In genomic region chr11:53900991-53901390, GRCm38 (mm10) we compare ENCODE assay signal across 26 mouse cellular contexts. TPM values are rescaled to one million over a fixed set of nuclear protein-coding genes. Genes with fewer than 3 reads are reported as not detected.
"Had no signal": no experiment of that assay in that cellular context is flagged by ENCODE, and none has a peak within 500 bp of the region (broad histone marks: within the 10 kb centered on the region; RNA-seq: fewer than 3 reads in every experiment).

No protein-coding gene starts in this region.

- DNase-seq: gastrocnemius, adult 2 months; gastrocnemius, postnatal 14 days; gastrocnemius, postnatal 36 days; heart, adult 2 months; heart, postnatal 14 days; heart, postnatal 36 days; kidney, adult 18-20 months; kidney, adult 8-10 months; kidney, postnatal 10 days; kidney, postnatal 25 days; kidney, postnatal 4 days; liver; liver, embryonic 13.5 days had no signal

- H3K9ac ChIP-seq: heart, embryonic 13.5 days; heart, embryonic 15.5 days; hindbrain, embryonic 13.5 days; hindbrain, embryonic 15.5 days; limb, embryonic 12.5 days; liver, embryonic 13.5 days; liver, embryonic 15.5 days had no signal

- H3K4me2 ChIP-seq: heart, embryonic 11.5 days; heart, embryonic 13.5 days; heart, embryonic 15.5 days; hindbrain, embryonic 13.5 days; hindbrain, embryonic 15.5 days; limb, embryonic 12.5 days; liver, embryonic 11.5 days; liver, embryonic 13.5 days; liver, embryonic 15.5 days had no signal

- H3K36me3 ChIP-seq: heart, embryonic 13.5 days; heart, embryonic 15.5 days; hindbrain, embryonic 13.5 days; hindbrain, embryonic 15.5 days; limb, embryonic 10.5 days; limb, embryonic 12.5 days; liver, embryonic 13.5 days; liver, embryonic 15.5 days had no signal

- H3K27ac ChIP-seq: gastrocnemius, adult 2 months; heart, adult 2 months; heart, embryonic 13.5 days; heart, embryonic 15.5 days; hindbrain, embryonic 13.5 days; hindbrain, embryonic 15.5 days; hindbrain, postnatal 0 days; layer of hippocampus, adult 2 months; limb, embryonic 10.5 days; limb, embryonic 12.5 days; liver, embryonic 13.5 days; liver, embryonic 15.5 days had no signal

- ATAC-seq: hindbrain, postnatal 0 days; intestine, embryonic 16.5 days had no signal

- H3K4me3 ChIP-seq: gastrocnemius, adult 2 months; heart, adult 2 months; heart, embryonic 13.5 days; heart, embryonic 15.5 days; hindbrain, embryonic 13.5 days; hindbrain, embryonic 15.5 days; layer of hippocampus, adult 2 months; limb, embryonic 10.5 days; limb, embryonic 12.5 days; liver, embryonic 13.5 days; liver, embryonic 15.5 days had no signal

- H3K4me1 ChIP-seq: hindbrain, embryonic 13.5 days; hindbrain, embryonic 15.5 days had no signal

- H3K27me3 ChIP-seq: heart, embryonic 13.5 days; heart, embryonic 15.5 days; hindbrain, embryonic 13.5 days; hindbrain, embryonic 15.5 days; limb, embryonic 12.5 days; liver, embryonic 13.5 days; liver, embryonic 15.5 days had no signal

- H3K9me3 ChIP-seq: heart, embryonic 13.5 days; heart, embryonic 15.5 days; hindbrain, embryonic 13.5 days; hindbrain, embryonic 15.5 days; limb, embryonic 10.5 days; limb, embryonic 12.5 days; liver, embryonic 13.5 days; liver, embryonic 15.5 days had no signal

RNA-seq across cellular contexts. Expression of gene Gm12216, which starts 41.9 kb away (rescaled TPM):
- total RNA-seq: hindbrain, postnatal 0 days had no signal
- polyA plus RNA-seq: heart, embryonic 11.5 days; hindbrain, embryonic 11.5 days; liver, embryonic 15.5 days had no signal
